In the genomic region with DNA sequence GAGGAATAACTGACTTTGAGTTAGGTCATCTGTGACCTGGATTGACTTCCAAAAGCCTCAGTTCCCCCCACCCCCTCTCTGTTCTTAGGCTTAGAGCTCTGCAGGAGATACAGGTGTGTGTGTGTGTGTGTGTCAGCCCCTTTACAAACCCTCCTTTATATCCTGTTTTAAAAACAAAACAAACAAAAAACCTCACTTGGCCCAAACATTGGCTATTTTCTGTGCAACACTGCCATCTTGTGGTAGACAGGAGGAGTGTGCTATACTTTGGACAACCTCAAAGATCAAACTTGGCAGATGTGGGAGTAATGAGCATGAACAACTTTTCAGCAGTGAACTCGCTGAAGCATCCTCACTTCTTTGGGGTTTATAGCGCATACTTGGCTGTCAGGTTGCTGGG, we compare ENCODE assay signal across 8 mouse cellular contexts.
DNase-seq lines count a peak whose midpoint lies in the region; ATAC-seq lines count a peak whose summit lies in the region.

No protein-coding gene starts in this region.

- H3K27ac ChIP-seq in hindbrain, embryonic 10.5 days, result no peak overlapping the region
- H3K27ac ChIP-seq in limb, embryonic 11.5 days (replicated peaks; ENCODE audit: low read depth, low read length), result no peak overlapping the region
- no peak overlapping the region for H3K27ac ChIP-seq in neural tube, embryonic 12.5 days

- H3K9ac ChIP-seq in limb, embryonic 11.5 days (ENCODE audit: low read length), result no peak overlapping the region
- no peak overlapping the region for H3K9ac ChIP-seq in neural tube, embryonic 12.5 days

- no peaks in the 10 kb centered on the region for H3K36me3 ChIP-seq in hindbrain, embryonic 10.5 days
- H3K36me3 ChIP-seq in limb, embryonic 11.5 days (ENCODE audit: control insufficient read depth, insufficient read depth, low read length), result no peaks in the 10 kb centered on the region
- no peaks in the 10 kb centered on the region for H3K36me3 ChIP-seq in neural tube, embryonic 12.5 days

- no peaks in the 10 kb centered on the region for H3K9me3 ChIP-seq in hindbrain, embryonic 10.5 days
- no peaks in the 10 kb centered on the region for H3K9me3 ChIP-seq in limb, embryonic 11.5 days (ENCODE audit: control insufficient read depth, low read length)
- H3K9me3 ChIP-seq in neural tube, embryonic 12.5 days, result no peaks in the 10 kb centered on the region

- H3K4me1 ChIP-seq in hindbrain, embryonic 10.5 days (replicated peaks), result peaks cover 25% of the 10 kb centered on the region
- peaks cover 10% of the 10 kb centered on the region for H3K4me1 ChIP-seq in limb, embryonic 11.5 days (ENCODE audit: control insufficient read depth, insufficient read depth, low read length)
- peaks cover 18% of the 10 kb centered on the region; the same call in 1 of the 2 replicates for H3K4me1 ChIP-seq in neural tube, embryonic 12.5 days

- ATAC-seq in limb, embryonic 11.5 days (ENCODE audit: insufficient number of reproducible peaks, low FRiP score, low TSS enrichment, low read depth), result no peak
- 0 out of 2 replicates have a peak, but pooled peaks have one; percentile 13 for ATAC-seq in neural tube, embryonic 12.5 days (ENCODE audit: low FRiP score, low read depth)

- peaks cover 39% of the 10 kb centered on the region for H3K27me3 ChIP-seq in hindbrain, embryonic 10.5 days (ENCODE audit: insufficient read depth, poor library complexity, severe bottlenecking)
- no peaks in the 10 kb centered on the region; the same call in 1 of the 2 replicates for H3K27me3 ChIP-seq in limb, embryonic 11.5 days (ENCODE audit: control insufficient read depth, insufficient read depth, low read length)
- H3K27me3 ChIP-seq in neural tube, embryonic 12.5 days (replicated peaks), result no peaks in the 10 kb centered on the region; the same call in 1 of the 2 replicates

- WGBS in hindbrain, embryonic 10.5 days, result 5% methylated on average over 2 of the region's 2 CpGs
- 7% methylated on average over 2 of the region's 2 CpGs for WGBS in limb, embryonic 11.5 days
- WGBS in neural tube, embryonic 12.5 days, result 6% methylated on average over 2 of the region's 2 CpGs

- no peak overlapping the region for H3K4me2 ChIP-seq in limb, embryonic 11.5 days (ENCODE audit: low read depth, severe bottlenecking)
- no peak overlapping the region for H3K4me2 ChIP-seq in neural tube, embryonic 12.5 days (replicated peaks)

- DNase-seq in adrenal gland, adult (ENCODE audit: inconsistent age in 2 of 2, low spot score in 1 of 2), result peak; percentile 33 to 80
- no peak for DNase-seq in adrenal gland, postnatal 4 days (ENCODE audit: low spot score in 2 of 2)
- DNase-seq in right cerebral cortex, postnatal 10 days (ENCODE audit: low spot score in 2 of 2), result peak; percentile 58 to 65
- no peak for DNase-seq in right cerebral cortex, postnatal 25 days
- DNase-seq in cerebellum, postnatal 25 days, result peak; percentile 49 to 61
- DNase-seq in hindbrain, embryonic 10.5 days (ENCODE audit: low spot score), result peak; percentile 39
- DNase-seq in limb, embryonic 11.5 days (ENCODE audit: low spot score), result peak; percentile 66

- no peak overlapping the region for H3K4me3 ChIP-seq in hindbrain, embryonic 10.5 days
- H3K4me3 ChIP-seq in limb, embryonic 11.5 days (ENCODE audit: low read depth, low read length), result no peak overlapping the region
- no peak overlapping the region for H3K4me3 ChIP-seq in neural tube, embryonic 12.5 days

Comparison
In these comparisons a context has a peak if more than half of its experiments do, and no peak if none do; other contexts are left out.
1. DNase-seq: peak in adrenal gland, adult (2 of 2), right cerebral cortex, postnatal 10 days (2 of 2), cerebellum, postnatal 25 days (2 of 2), hindbrain, embryonic 10.5 days (single experiment) and limb, embryonic 11.5 days (single experiment); none in adrenal gland, postnatal 4 days (0 of 2) and right cerebral cortex, postnatal 25 days (single experiment).